Mouse (Mus musculus) ES-Bruce4 (cell line): Measurements from ENCODE around the gene Rapgef4.

Experiments
- CTCF ChIP-seq: IDR thresholded peaks from one replicate; pipeline ENCODE4 v1.8.1; 2011; ENCODE audit warnings: low read depth, low read length
- EP300 ChIP-seq: IDR thresholded peaks from 2 replicates; pipeline ENCODE4 v1.6.1; 2011; ENCODE audit warnings: low read depth, low read length; ENCODE audit not compliant: insufficient read depth
- POLR2A ChIP-seq: IDR thresholded peaks from one replicate; pipeline ENCODE4 v1.8.1; 2011; ENCODE audit warnings: low read length; ENCODE audit not compliant: insufficient read depth

DNA sequence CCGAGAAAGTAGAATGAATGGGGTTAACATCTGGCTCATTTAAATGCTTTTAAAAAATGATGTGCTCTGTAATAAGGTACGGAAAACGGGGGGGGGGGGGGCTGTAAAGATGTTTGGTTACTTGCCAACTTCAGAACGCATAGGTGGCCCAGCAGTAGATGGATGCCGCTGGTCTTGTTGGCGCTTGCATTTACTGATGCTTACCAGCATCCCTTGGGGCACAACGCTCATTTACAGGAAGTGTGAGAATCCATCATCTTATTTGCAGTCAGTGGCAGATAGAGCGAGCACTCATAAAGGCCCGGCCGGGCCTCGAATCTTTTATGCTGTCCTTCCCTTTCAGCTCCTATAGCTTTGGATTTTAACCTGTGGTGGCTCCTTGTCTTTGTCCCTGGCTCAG is 64.6 kb downstream of the Rapgef4 start:
- TF ChIP-seq CTCF (no peak), POLR2A (no peak), EP300 (no peak)
